Mouse (Mus musculus) kidney, postnatal 0 days (tissue): ENCODE results near the gene Arl5b. TPM values are rescaled to one million over a fixed set of nuclear protein-coding genes. Genes with fewer than 3 reads are reported as not detected.
A peak's percentile ranks its signal among the peaks of the same experiment; 100 is the strongest.

Experiments
- ATAC-seq: fragments of 200-750 bp; cut with Nextera tagmentation; replicated peaks from 2 replicates; pipeline ENCODE4 v1.8.0; 2017; ENCODE audit warnings: low read depth, moderate number of reproducible peaks, moderate TSS enrichment, moderate library complexity; ENCODE audit not compliant: low FRiP score
- DNase-seq: peaks from one replicate; pipeline ENCODE4 v3.0.0-alpha.2; 2016; ENCODE audit warnings: low spot score
- H3K27ac ChIP-seq: fragments of 300-500 bp; sonication (generic); 2 replicates; pipeline ENCODE4 v1.5.1; 2014; ENCODE audit warnings: mild to moderate bottlenecking
- H3K27me3 ChIP-seq: fragments of 300-500 bp; sonication (generic); 2 replicates; pipeline ENCODE4 v1.6.1; 2014; ENCODE audit warnings: low read length, mixed read lengths; ENCODE audit not compliant: insufficient read depth
- H3K36me3 ChIP-seq: fragments of 300-500 bp; sonication (generic); 2 replicates; pipeline ENCODE4 v1.6.1; 2014; ENCODE audit warnings: low read length, mixed read lengths; ENCODE audit not compliant: insufficient read depth
- H3K4me1 ChIP-seq: fragments of 300-500 bp; sonication (generic); replicated peaks from 2 replicates; pipeline ENCODE4 v1.6.1; 2014; ENCODE audit warnings: antibody characterized with exemption, low read length, mixed read lengths; ENCODE audit not compliant: insufficient read depth
- H3K4me2 ChIP-seq: fragments of 300-500 bp; sonication (generic); 2 replicates; pipeline ENCODE4 v1.6.1; 2014; ENCODE audit warnings: mild to moderate bottlenecking, low read length, moderate library complexity, mixed read lengths
- H3K4me3 ChIP-seq: fragments of 300-500 bp; sonication (generic); replicated peaks from 2 replicates; pipeline ENCODE4 v1.5.1; 2014; ENCODE audit warnings: low read depth, low read length
- H3K9ac ChIP-seq: fragments of 300-500 bp; sonication (generic); 2 replicates; pipeline ENCODE4 v1.6.1; 2014; ENCODE audit warnings: low read depth, low read length
- H3K9me3 ChIP-seq: fragments of 300-500 bp; sonication (generic); replicated peaks from 2 replicates; pipeline ENCODE4 v1.6.1; 2016; ENCODE audit warnings: low read length, inconsistent platforms, mixed read lengths
- CTCF ChIP-seq: IDR thresholded peaks from 2 replicates; pipeline ENCODE4 v1.5.1; 2016; ENCODE audit warnings: antibody characterized with exemption, low read depth, mild to moderate bottlenecking, moderate library complexity
- WGBS: fragments of 180-500 bp; shearing (Covaris S2); extraction: QIAGEN DNeasy Blood & Tissue Kit; methylation state at CpG from one replicate; pipeline ENCODE4 v1.1.7; 2014; 5-methylcytosine and 5-hydroxymethylcytosine counted together
- polyA plus RNA-seq: library from polyadenylated mRNA; unstranded; fragments of >200 nt; fragmentation: Nextera tagmentation; extraction: Ambion mirVana; gene quantifications from 2 replicates; pipeline ENCODE4 v1.2.1, GENCODE M21; 2015

Gene Arl5b
- polyA plus RNA-seq, 1 experiment from 2014 or later, result 17.7 TPM

GRCm38 (mm10) chr2:15096514-15097090 is 47.4 kb downstream of the Arl5b start:
- peak; percentile 65 for DNase-seq
- no peak for ATAC-seq

GRCm38 (mm10) chr2:15104386-15104785 is 55.2 kb downstream of the Arl5b start:
- H3K4me1 ChIP-seq, result no peaks in the 10 kb centered on the region
- H3K36me3 ChIP-seq, result no peaks in the 10 kb centered on the region
- no peak overlapping the region for H3K9ac ChIP-seq
- DNase-seq, result no peak
- ATAC-seq, result no peak
- no peak for TF ChIP-seq CTCF
- H3K4me3 ChIP-seq, result no peak overlapping the region
- H3K27me3 ChIP-seq, result no peaks in the 10 kb centered on the region
- no peak overlapping the region for H3K27ac ChIP-seq
- no peaks in the 10 kb centered on the region for H3K9me3 ChIP-seq
- no peak overlapping the region for H3K4me2 ChIP-seq
- 50% methylated on average over 1 of the region's 1 CpGs for WGBS

More at GRCm38 (mm10) chr2:15096514-15097090, 47.4 kb downstream of the Arl5b start:
- Histone ChIP-seq H3K9ac (no peak overlapping the region), H3K36me3 (no peaks in the 10 kb centered on the region), H3K4me2 (no peak overlapping the region), H3K27ac (no peak overlapping the region), H3K4me1 (no peaks in the 10 kb centered on the region), H3K4me3 (no peak overlapping the region), H3K27me3 (no peaks in the 10 kb centered on the region), H3K9me3 (no peaks in the 10 kb centered on the region)
- TF ChIP-seq CTCF, result peak; percentile 62
- WGBS, result 57% methylated on average over 3 of the region's 3 CpGs

- WGBS, result 48% methylated on average over 2 of the region's 2 CpGs
- no peak overlapping the region for H3K27ac ChIP-seq
- H3K9ac ChIP-seq, result no peak overlapping the region
- peak; percentile 4; the same call in 1 of the 2 replicates for TF ChIP-seq CTCF
- H3K9me3 ChIP-seq, result no peaks in the 10 kb centered on the region
- H3K4me1 ChIP-seq, result no peaks in the 10 kb centered on the region
- no peak overlapping the region for H3K4me2 ChIP-seq
- H3K36me3 ChIP-seq, result no peaks in the 10 kb centered on the region
- DNase-seq, result peak; percentile 6
- no peak for ATAC-seq
- H3K27me3 ChIP-seq, result no peaks in the 10 kb centered on the region
- no peak overlapping the region for H3K4me3 ChIP-seq
Observed at GRCm38 (mm10) chr2:15111290-15111689, 62.1 kb downstream of the Arl5b start.

- DNase-seq, result no peak
- TF ChIP-seq CTCF, result no peak
- Histone ChIP-seq H3K4me2 (no peak overlapping the region), H3K9me3 (no peaks in the 10 kb centered on the region), H3K4me1 (no peaks in the 10 kb centered on the region), H3K9ac (no peak overlapping the region), H3K27ac (no peak overlapping the region), H3K4me3 (no peak overlapping the region), H3K27me3 (no peaks in the 10 kb centered on the region), H3K36me3 (no peaks in the 10 kb centered on the region)
- ATAC-seq, result no peak
- WGBS, result 26% methylated on average over 1 of the region's 1 CpGs
Observed at GRCm38 (mm10) chr2:15111808-15112440, 62.7 kb downstream of the Arl5b start.

- Histone ChIP-seq H3K9me3 (no peaks in the 10 kb centered on the region), H3K36me3 (no peaks in the 10 kb centered on the region), H3K27ac (no peak overlapping the region), H3K4me2 (no peak overlapping the region), H3K27me3 (no peaks in the 10 kb centered on the region), H3K4me3 (no peak overlapping the region), H3K9ac (no peak overlapping the region), H3K4me1 (no peaks in the 10 kb centered on the region)
- 84% methylated on average over 6 of the region's 6 CpGs for WGBS
- ATAC-seq, result no peak
- no peak for DNase-seq
- TF ChIP-seq CTCF, result no peak
Observed at GRCm38 (mm10) chr2:15112741-15113140, 63.5 kb downstream of the Arl5b start.

- Histone ChIP-seq H3K9me3 (no peaks in the 10 kb centered on the region), H3K4me1 (no peaks in the 10 kb centered on the region), H3K4me3 (no peak overlapping the region), H3K27me3 (no peaks in the 10 kb centered on the region), H3K27ac (no peak overlapping the region), H3K4me2 (no peak overlapping the region), H3K36me3 (no peaks in the 10 kb centered on the region), H3K9ac (no peak overlapping the region)
- TF ChIP-seq CTCF, result no peak
- WGBS, result 94% methylated on average over 1 of the region's 1 CpGs
- DNase-seq (no peak), ATAC-seq (no peak)
Observed at GRCm38 (mm10) chr2:15121217-15121680, 72.1 kb downstream of the Arl5b start.

Other genes starting within 250 kb of the Arl5b start
- gene Nsun6, start 5.7 kb downstream of the Arl5b start, polyA plus RNA-seq, result 11.1 and 11.6 TPM in 2 replicates